Mouse (Mus musculus) lung, postnatal 36 days (tissue): ENCODE results near the gene Tctn3.

ENCODE experiments used
- DNase-seq: peaks from one replicate; pipeline ENCODE4 v3.0.0; 2022; ENCODE audit warnings: mixed read lengths

The Tctn3 gene

DNA sequence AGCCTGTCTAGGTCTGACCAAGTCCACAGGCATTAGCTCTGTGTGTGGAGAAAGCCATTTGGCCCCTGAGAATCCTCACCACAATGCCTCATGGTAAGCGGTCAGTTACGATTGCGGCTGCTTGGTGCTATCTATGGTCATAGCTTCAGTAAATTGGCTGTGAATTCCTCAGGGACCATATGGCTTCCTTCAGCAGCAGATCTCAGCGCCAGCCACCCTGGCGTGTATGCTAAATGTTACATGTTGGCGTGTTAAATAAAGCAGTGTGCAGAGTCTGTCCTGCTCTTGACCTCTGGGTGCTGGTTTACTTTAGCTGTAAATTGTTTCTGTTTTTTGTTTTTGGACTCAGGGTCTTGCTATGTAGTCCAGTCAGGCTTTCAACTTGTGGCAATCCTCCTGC, 58.2 kb downstream of the Tctn3 start:
- peak; percentile 28 for DNase-seq

DNA sequence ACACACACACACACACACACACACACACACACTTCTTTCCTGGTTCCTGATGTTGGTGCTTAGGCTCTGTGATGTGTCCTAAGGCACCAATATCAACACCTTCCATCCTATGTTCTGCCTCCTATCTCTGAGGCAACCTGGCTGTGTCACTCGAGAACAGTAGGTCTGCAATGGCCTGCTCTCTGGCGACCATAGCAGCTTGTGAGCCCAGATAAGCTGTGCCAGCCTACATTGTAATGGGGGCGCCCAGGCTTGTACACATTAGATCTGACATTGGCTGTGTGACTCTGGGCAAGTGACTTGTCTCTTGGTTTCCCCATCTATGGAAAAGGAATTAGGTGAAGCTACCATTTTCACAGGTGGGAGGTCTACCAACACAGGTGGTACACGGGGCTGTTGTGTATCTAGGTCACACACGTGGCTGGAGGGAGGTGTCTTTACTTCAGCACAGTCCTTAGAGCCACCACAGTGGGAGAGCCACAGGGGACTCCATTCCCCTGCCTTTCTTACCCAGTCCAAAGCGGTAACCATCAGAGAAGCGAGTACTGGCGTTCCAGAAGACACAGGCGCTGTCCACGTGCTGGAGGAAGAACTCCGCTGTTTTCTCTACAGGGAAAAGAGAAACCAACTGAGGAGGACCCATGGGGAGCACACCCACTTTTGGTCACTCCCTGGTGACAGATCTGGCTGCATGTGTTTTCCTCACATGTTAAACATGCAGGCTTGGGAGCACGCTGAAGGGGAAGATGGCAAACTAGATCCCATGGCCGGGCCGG, 58.8 kb downstream of the Tctn3 start:
- no peak for DNase-seq

DNA sequence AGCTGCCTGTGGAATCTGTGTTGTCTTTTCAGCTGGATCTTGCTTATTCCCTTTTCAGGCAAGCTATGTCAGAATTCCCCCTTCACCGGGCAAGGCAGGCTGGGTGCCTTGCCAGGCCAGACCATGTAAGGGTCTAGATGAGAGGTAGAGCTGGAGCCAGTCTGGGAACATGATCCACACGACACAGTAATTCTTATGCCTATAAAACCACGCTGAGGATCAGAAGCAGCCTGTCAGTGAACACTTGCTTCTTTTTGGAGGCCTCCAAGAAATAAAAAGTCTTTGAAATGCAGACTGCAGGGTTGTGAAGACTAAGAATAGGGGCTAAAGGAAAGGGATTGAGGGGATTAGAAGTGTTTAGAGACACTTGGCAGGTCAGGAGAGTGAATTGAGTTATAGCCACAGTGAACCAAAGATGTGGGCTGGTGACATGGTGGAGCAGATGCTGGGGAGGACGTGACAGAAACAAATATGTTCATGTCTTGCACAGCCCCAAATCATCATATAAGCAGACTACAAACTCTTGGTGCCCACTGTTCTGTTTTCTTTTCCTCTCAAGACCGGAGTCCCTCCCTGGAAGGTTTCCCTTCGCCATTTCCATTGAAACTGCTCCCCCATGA, 62.4 kb downstream of the Tctn3 start:
- no peak for DNase-seq

DNA sequence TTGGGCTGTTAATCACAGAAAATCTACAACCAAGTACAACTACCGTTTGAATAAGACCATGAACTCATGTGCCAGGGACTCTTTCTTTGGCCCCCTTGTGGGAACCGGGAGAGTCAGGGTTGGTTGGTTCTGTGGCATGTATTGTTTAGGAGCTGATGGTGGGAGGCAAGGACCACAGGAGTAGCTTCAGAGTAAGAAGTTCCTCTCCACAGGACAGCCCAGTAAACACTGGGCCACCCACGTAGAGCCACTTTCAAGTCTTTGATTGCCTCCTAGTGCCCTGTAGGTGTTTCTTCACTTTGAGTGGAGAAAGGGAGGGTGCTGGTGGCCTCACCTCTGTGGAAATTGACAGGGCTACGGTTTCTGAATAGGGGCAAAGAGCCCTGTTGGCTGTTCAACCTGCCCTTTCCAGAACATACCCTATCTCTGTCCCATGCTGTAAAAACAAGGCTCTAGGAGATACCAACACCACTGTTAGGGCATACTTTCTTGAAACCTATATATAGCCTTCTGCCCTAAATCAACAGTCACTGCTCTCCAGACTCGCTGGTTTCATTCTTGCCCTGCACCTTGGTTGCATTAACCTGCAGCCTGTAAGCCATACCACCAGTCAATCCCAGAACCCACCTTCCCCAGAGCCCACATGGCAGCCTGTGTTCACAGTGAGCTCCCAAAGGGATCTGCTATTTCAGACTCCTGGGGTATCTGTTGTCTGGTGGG, 63.1 kb downstream of the Tctn3 start:
- DNase-seq: no peak

DNA sequence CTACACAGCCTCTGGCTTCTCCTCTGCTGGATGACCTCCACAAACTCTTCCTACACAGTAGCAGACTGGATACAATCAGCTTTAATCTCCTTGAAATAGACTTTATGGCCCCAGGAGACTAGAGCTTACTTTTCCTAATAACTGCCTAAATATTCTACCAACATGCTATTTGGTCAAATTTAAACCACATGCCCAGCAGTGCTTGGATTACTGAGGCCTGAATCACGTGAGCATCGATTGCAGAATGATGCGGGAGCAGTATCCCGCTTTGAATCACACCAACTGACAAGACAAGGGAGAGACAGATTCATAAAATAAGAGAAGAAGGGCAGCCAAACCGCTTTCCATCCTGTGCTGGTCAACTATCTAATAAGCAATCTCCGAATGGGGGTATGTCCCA, 63.6 kb downstream of the Tctn3 start:
- DNase-seq: no peak
